Mouse (Mus musculus) 3T3-L1 (cell line): Measurements from ENCODE around the gene Snx13.

ENCODE experiments used
- DNase-seq: peaks from one replicate; pipeline ENCODE4 v3.0.0-alpha.2; 2015; ENCODE audit warnings: low read depth, low spot score

Snx13 gene

DNA sequence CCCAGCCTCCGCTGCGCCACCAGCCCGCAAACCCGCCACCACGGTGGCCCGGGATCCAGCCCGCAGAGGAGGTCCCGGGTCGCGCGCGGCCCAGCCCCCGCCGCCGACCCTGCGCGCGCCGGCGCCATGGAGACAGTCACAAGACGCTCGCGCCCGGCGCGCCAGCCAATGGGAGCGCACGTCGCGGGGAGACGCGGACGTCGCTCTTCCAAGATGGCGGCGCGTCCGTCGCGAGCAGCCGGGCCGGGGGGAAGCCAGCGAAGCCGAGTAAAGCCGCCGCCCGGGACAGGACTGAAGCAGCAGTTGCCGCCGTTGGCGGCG is at the start of gene Snx13:
Snx13 (plus strand) TSS at position 188 of the 321 bp plus-strand sequence.
- DNase-seq = peak; percentile 80

GRCm38 (mm10) chr12:34997597-34998182 is 49.3 kb upstream of the Snx13 start:
- peak; percentile 73 for DNase-seq

- DNase-seq = no peak
Observed at GRCm38 (mm10) chr12:34998778-34999467, 48.1 kb upstream of the Snx13 start.

- peak; percentile 57 for DNase-seq
Observed at GRCm38 (mm10) chr12:35000323-35000722, 46.7 kb upstream of the Snx13 start.

GRCm38 (mm10) chr12:35005748-35006147 is 41.2 kb upstream of the Snx13 start:
- no peak for DNase-seq

DNA sequence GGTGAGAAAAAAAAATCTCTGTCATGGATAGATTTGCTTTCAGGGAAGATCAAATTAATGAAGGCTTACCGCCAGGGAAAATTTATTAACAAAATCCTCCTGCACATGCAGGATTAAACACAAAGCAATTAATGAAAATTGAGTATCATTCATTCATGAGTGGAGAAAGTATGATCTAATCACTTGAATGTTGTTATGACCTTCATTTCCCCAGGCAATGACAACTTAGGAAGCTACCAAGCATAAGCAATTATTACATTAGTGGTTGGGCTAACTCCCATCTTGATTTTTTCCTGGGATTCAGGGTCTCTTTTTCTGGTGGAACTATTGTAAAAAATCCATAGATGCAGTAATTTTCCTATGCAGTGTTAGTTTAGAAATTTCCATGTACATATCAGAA is 39.1 kb upstream of the Snx13 start:
- no peak for DNase-seq

GRCm38 (mm10) chr12:35008340-35009137 is 38.4 kb upstream of the Snx13 start:
- DNase-seq = no peak

GRCm38 (mm10) chr12:35011462-35011861 is 35.5 kb upstream of the Snx13 start:
- DNase-seq = no peak

GRCm38 (mm10) chr12:35013950-35014349 is 33.0 kb upstream of the Snx13 start:
- no peak for DNase-seq

DNA sequence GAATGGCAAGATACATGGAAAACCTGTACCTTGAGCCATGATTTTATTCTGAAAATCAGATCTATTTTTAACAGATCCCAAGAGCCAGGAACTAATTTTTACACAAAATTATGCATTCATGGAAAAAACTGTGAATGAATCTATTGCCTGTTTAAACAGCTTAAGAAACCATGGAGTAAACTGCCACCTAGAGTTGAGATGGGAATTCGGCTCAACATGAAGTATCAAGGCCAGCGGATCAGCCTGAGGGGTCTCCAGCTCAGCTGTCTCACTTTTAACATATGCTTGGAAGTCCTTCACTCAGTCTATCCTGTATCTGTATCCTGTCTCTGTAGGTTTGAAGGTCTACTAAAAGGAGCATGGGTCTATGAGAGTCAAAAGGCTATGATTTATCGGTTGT is 30.9 kb upstream of the Snx13 start:
- peak; percentile 27 for DNase-seq

DNA sequence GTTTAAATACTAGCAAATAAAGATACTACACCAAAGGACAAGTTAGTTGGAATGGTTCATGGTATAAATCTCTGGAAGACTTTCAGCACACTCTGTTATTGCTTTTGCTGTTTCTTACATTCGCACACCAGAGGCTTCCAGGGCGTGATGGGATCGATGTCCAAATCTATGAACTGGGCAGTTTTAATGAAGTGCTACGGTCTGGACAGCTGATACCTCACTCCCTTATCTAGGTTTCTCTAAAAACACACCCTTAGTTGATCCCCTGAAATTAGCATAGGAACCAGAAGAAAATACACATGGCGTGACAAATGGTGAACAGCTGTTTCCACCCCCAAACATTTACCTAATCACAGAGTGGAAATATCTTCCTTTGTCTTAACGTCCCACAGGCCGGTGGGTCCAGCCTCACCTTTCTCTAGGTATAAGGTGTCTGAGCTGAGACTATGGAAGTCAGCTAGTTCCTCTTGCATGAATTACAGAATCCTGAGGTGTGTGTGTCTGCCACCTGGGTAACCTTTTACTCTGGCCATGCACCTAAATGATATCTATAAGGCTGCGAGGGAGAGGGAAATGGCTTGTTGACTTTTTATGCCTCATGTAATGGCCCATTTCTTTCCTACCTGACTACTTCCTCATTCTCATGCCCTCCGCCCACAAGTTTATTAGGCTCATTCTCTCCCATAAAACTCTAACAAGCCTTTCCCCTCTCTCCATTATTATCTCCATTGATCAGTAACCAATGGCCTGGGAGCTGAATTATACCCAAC is 30.3 kb upstream of the Snx13 start:
- DNase-seq = no peak

GRCm38 (mm10) chr12:35018679-35019237 is 28.2 kb upstream of the Snx13 start:
- DNase-seq = no peak

GRCm38 (mm10) chr12:35021285-35021684 is 25.7 kb upstream of the Snx13 start:
- DNase-seq = no peak

- no peak for DNase-seq
Observed at GRCm38 (mm10) chr12:35022066-35022465, 24.9 kb upstream of the Snx13 start.

GRCm38 (mm10) chr12:35025916-35026432 is 21.0 kb upstream of the Snx13 start:
- no peak for DNase-seq

GRCm38 (mm10) chr12:35027533-35027932 is 19.5 kb upstream of the Snx13 start:
- DNase-seq = no peak

- no peak for DNase-seq
Observed at GRCm38 (mm10) chr12:35038668-35039570, 8.1 kb upstream of the Snx13 start.

GRCm38 (mm10) chr12:35039571-35039936 is 7.4 kb upstream of the Snx13 start:
- DNase-seq = no peak

- DNase-seq = no peak
Observed at GRCm38 (mm10) chr12:35041964-35042363, 5.0 kb upstream of the Snx13 start.

GRCm38 (mm10) chr12:35046310-35046998 is 532 bp upstream of the Snx13 start:
- DNase-seq = peak; percentile 73
